Mouse (Mus musculus) thymus, postnatal 36 days (tissue): Measurements from ENCODE around the gene Rpl3.
"Not testable (repeated sequence)": the region's sequence is repeated elsewhere in the genome, so short reads cannot be mapped to it uniquely, and the experiment has no call there.

ENCODE experiments used
- DNase-seq, 2 experiments: peaks; one replicate each; pipeline ENCODE4 v3.0.0; 2022; ENCODE audit warnings: mixed read lengths in 2 of 2

Rpl3 gene

GRCm38 (mm10) chr15:80091121-80091955 is at the start of gene Rpl3, which contains the start of gene Syngr1:
Gene Rpl3 (minus strand): TSS chr15:80091868.
Gene Syngr1 (plus strand): TSS chr15:80091334.
- DNase-seq = peak; percentile 86 to 87

GRCm38 (mm10) chr15:80140878-80141277 is 49.2 kb upstream of the Rpl3 start:
- DNase-seq = no peak

- no peak for DNase-seq
These were observed 48.6 kb upstream of the Rpl3 start for GRCm38 (mm10) chr15:80140302-80140701.

GRCm38 (mm10) chr15:80137945-80138791 is 46.5 kb upstream of the Rpl3 start:
- DNase-seq = no peak

GRCm38 (mm10) chr15:80136645-80137044 is 45.0 kb upstream of the Rpl3 start:
- DNase-seq = no peak

GRCm38 (mm10) chr15:80135499-80135898 is 43.8 kb upstream of the Rpl3 start:
- DNase-seq = no peak

- no peak for DNase-seq
These were observed 42.8 kb upstream of the Rpl3 start for GRCm38 (mm10) chr15:80134450-80134847.

- DNase-seq = no peak
These were observed 42.2 kb upstream of the Rpl3 start for GRCm38 (mm10) chr15:80133682-80134449.

GRCm38 (mm10) chr15:80132993-80133586 is 41.4 kb upstream of the Rpl3 start, which contains the start of gene Tab1:
Gene Tab1 (plus strand): TSS chr15:80133127.
- DNase-seq = peak; percentile 92

- DNase-seq = no peak
These were observed 40.8 kb upstream of the Rpl3 start for GRCm38 (mm10) chr15:80132452-80132851.

- no peak for DNase-seq
These were observed 39.8 kb upstream of the Rpl3 start for GRCm38 (mm10) chr15:80131421-80131820.

- DNase-seq = no peak
These were observed 39.0 kb upstream of the Rpl3 start for GRCm38 (mm10) chr15:80130689-80131088.

GRCm38 (mm10) chr15:80129982-80130381 is 38.3 kb upstream of the Rpl3 start:
- DNase-seq = no peak

GRCm38 (mm10) chr15:80127191-80127590 is 35.5 kb upstream of the Rpl3 start:
- no peak for DNase-seq

GRCm38 (mm10) chr15:80124651-80125050 is 33.0 kb upstream of the Rpl3 start:
- DNase-seq = no peak

GRCm38 (mm10) chr15:80122431-80122830 is 30.8 kb upstream of the Rpl3 start:
- DNase-seq = not testable (repeated sequence)

GRCm38 (mm10) chr15:80121721-80122325 is 30.2 kb upstream of the Rpl3 start:
- no peak for DNase-seq

GRCm38 (mm10) chr15:80119076-80119475 is 27.4 kb upstream of the Rpl3 start:
- no peak for DNase-seq

- no peak for DNase-seq
These were observed 25.5 kb upstream of the Rpl3 start for GRCm38 (mm10) chr15:80117154-80117553.

- DNase-seq = no peak
These were observed 24.5 kb upstream of the Rpl3 start for GRCm38 (mm10) chr15:80115866-80116794.

- DNase-seq = no peak
These were observed 23.6 kb upstream of the Rpl3 start for GRCm38 (mm10) chr15:80115256-80115655.
